Mouse (Mus musculus) layer of hippocampus, postnatal 36 days (tissue): ENCODE data around the gene Togaram2. TPM values are rescaled to one million over a fixed set of nuclear protein-coding genes. Genes with fewer than 3 reads are reported as not detected.

Experiments
- DNase-seq, 2 experiments: peaks; one replicate each; pipeline ENCODE4 v3.0.0; 2022
- total RNA-seq, 2 experiments: library from RNA; stranded (reverse); gene quantifications; 2 replicates each; pipeline ENCODE4 v1.2.3; 2021

The Togaram2 gene
- total RNA-seq, 2 experiments from 2014 or later = 1.0 to 1.6 TPM

DNA sequence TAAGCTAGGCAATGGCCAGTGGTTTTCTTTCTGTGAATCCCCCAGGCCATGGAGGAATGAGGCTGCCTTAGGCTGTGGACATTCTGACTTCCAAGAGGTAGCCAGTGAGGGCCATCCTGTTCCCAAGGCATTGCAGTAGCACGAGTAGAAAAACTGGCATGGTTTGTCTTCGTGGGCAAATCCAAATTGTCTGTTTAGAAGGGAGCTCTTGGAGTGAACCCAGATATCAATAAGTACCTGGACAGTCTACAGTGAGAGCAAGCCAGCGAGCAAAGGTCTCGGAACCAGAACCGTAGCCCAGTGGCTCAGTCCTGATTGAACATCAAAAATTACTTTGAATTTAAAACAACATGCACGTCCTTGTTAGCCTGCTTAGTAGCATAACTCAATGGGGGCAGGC, 10.2 kb downstream of the Togaram2 start:
- DNase-seq = no peak

DNA sequence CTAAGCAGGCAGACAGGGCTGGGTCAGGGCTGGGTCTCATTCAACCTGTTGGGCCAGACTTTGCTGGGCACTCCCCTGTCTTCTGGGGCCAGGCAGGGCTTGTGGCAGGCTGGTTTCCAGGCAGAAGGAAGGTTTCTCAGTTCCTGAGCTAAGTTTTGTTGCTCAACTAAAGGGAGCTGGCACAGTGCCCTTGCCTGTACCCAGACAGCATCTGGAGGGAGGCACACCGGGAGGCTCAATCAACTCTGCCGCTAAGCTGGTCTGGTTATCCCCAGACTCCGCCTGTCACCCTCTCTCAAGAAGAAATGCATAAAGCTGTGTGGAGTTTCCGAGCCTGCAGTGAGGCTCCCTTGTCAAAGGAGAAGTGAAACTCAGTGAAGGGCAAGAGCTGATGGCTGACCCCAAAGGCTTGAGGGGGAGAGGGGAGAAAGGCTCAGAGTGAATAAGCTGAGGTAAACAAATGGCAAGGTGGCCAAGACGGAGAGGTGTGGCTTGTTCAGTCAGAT, 11.1 kb downstream of the Togaram2 start:
- DNase-seq = no peak

DNA sequence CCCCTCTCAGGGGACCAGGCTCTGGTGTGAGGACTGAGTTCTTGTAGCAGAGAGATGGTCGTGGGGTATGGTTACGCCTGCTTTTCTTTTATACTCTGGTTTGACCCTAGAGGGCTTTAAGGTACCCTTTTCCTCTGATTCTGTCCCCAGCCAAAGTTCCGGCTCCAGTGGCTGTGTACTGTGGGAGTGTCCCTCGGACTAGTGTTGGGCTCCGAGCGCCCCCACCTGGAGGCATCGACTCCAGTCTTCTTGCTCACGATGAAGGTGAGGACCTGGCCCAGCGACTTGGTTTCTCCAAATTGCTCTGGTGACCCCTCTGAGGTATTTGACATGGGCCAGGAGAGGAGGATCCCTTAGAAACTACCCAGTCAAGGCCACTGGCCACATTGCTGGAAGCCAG, 14.4 kb downstream of the Togaram2 start:
- no peak for DNase-seq

DNA sequence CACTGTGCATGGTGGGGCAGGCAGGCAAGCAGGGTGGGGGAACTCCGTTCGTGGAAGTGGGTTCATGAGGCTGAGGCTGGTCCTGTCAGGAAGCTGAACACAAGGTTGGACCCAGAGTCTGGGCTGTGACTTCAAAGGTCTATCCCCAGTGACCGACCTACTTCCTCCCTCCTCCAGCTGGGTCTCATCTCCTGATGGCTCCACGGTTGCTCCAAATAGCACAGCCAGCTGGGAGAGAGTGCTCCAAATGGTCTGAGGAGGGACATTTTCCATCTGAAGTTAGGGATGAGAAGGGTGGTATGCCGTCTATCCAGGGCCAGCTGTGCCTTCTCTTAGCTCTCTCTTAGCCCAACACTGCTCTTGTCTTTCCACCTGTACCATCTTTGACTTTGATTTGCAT, 16.8 kb downstream of the Togaram2 start:
- DNase-seq = no peak

DNA sequence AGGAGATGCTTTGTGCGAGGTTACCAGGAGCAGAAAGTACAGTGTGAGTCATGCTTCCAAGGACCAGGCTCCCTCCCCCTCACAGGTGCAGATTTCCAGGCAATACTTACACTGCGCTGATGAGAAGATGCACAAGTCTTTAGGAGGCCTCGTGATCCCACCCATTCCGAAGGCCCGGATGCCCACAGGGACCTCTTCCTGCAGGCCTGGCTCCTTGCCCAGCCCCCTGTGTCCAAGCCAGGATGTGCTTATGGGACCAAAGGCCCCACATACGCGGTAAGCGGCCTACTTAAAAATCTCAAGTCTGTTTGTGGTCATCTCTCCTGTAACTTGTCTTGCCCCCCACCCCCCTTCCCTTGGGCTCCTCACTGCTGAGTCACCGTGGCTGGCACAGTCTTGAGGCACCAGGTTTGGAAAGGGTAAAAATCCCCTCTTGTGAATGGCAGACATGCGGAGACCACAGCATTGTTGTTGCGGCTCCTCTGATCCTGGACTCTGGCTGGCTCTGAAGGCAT, 18.4 kb downstream of the Togaram2 start:
- DNase-seq = no peak

DNA sequence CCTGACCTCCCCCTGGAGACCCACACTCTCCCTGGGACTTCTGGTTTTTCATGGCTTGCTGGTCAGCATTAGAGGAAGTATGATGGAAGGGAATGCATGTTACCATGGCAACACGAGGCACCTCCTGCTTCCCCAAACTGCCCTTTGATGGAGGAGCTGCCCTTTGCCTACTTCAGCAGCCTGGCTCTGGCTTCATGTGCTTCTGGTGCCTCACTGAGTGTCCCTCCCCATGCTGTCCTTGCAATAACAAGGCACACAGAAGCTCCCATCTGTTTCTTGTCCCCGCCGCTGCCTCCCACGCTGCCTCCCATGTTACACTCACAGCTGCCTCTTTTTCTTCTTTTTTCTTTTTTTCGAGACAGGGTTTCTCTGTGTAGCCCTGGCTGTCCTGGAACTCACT, 20.3 kb downstream of the Togaram2 start:
- peak; percentile 44 to 50 for DNase-seq

DNA sequence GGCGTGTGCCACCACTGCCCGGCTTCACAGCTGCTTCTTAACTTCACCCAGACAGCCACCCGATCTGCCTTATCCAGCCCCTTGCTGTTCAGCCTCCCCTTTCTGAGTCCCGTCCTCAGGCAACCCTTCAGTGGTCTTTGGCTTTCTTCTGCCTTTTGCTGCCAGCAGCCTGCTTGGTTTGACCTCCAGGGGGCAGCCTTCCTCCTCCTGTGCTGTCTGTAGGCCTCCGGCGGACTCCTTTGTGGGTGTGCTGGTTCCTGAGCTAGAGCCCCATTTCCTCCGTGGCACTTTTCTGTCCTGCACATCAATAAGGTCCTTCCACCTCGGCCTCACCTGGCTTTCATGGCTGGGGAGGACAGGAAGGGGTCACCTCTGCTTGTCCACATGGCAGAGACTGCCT, 20.7 kb downstream of the Togaram2 start:
- DNase-seq = no peak

DNA sequence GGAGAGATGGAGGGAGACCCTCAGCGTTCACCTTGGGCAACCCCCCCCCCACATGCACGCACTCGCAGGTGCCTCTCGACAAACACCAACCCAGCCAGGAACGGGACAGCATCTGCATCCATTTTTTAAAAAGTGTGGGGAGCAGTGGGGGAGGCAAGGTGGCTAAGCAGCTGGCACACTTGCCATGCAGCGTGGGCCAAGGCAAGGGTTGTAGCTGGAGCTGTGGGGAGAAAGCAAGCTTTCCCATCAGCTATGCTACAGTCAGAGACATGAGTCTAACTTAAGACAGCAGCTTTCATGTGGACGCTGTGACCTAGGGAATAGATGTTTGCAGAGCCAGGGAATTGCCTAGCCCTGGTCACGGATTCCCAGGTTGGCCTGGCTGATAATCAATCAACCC, 22.1 kb downstream of the Togaram2 start:
- no peak for DNase-seq

DNA sequence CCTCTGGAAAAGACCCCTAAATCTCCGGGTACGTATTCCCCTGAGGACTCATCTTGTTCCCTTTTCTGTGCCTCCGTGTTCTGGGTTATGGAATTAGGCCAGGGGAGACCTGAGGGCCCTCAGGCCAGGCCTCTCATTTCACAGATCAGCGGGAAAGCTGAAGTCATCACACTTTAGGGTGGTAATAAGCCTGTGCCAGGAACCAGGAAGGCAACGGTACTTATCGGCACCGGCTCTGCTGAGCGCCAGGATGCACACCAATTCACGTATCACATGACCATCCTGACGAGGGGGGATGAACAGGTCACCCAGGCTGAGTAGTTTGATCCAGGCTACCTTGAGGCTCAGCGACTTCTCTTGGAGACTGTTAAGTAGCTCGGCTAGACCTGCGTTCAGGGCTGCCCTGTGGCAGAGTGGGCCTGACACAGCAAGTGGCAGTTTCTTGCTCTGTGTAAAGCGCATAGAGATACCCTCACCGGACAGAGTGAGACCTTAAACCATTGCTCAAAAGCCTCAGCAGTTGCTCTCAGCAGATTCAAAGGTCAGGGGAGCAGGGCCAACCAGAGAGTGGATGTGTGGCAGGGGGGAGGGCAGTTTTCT, 22.8 kb downstream of the Togaram2 start:
- DNase-seq = no peak

DNA sequence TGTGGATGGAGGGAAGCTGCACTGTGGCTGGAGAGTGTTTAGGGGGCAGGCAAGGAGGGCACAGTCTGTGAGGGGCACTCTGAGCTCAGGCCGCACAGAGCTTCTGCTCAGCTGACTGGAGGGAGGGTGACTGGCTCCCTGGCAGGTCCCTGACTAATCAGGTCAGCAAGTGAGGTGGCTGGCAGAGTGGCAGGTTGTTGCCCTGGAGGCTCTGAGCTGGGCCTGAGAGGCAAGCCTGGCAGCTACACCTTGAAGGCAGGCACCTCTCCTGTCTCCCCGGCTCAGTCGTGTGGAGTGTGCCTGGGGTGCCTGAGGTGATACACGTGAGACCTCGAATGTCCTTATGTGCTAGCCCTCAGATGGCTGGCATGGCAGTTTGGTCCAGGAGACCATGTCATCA, 23.3 kb downstream of the Togaram2 start:
- DNase-seq = no peak

DNA sequence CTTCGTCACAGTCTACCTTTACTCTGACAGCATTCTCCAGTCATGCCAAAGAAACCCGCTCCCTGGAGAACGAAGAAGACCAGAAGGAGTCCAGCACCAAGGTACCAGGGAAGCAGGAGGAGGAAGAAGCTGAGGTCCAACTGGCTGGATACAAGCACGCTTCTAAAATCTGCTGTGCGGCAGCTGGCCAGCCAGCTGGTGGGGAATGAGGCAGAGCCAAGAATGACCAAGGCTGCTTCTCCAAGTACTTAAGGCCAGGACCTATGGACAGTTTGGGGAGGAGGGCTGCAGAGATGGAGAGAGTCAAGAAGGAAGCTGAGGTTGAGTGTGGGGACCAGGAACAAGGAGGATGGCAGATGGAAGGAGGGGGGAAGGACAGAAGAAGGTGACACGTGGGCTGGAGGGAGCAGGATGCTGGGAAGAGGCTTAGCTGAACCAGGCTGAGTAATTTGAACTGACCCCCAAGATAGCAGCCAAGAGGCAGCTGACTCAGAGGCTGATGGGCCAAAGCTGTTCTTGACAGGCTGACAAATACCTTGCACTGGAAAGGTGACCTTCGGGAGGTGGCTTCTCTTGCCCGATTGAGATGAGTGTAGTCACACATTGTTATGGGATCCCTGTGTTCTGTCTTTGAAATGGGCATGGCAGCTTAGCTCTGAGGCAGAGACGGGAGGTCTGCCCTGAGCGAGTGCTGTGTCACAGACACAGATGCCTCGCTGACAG, 25.0 kb downstream of the Togaram2 start:
- DNase-seq = no peak

DNA sequence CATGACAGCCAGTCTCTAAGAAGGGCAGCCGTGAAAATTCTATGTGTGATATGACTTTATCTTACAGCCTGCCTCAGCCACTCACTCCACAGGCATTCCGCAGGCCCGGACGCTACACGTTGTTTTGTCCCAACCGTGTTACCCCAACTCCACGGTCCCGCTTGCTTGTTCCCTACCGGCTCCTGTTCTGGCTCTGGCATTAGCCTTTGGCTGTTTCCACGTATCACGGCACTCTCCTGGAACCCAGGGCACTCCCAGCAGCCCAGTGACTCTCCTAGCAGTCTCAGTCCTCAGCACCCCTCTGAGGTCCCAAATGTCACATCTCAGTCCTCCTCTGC, 25.5 kb downstream of the Togaram2 start:
- no peak for DNase-seq

DNA sequence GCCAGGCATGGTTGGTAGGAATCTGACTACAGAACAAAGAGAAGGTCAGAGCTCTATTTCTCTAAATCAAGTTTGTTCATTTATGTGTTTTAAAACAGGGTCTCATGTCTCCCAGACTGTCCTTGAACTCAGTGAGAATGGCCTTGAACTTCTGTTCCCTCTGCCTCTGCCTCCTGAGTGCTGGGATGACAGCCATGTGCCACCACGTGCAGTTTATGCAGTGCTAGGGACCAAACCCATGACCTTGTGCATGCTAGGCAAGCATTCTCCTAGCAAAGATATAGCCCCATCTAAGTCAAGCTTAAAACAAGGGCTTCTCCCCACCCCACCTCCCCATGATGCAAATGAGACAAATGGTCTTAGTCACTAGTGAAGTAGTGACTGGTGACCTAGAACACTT, 32.1 kb downstream of the Togaram2 start:
- no peak for DNase-seq

DNA sequence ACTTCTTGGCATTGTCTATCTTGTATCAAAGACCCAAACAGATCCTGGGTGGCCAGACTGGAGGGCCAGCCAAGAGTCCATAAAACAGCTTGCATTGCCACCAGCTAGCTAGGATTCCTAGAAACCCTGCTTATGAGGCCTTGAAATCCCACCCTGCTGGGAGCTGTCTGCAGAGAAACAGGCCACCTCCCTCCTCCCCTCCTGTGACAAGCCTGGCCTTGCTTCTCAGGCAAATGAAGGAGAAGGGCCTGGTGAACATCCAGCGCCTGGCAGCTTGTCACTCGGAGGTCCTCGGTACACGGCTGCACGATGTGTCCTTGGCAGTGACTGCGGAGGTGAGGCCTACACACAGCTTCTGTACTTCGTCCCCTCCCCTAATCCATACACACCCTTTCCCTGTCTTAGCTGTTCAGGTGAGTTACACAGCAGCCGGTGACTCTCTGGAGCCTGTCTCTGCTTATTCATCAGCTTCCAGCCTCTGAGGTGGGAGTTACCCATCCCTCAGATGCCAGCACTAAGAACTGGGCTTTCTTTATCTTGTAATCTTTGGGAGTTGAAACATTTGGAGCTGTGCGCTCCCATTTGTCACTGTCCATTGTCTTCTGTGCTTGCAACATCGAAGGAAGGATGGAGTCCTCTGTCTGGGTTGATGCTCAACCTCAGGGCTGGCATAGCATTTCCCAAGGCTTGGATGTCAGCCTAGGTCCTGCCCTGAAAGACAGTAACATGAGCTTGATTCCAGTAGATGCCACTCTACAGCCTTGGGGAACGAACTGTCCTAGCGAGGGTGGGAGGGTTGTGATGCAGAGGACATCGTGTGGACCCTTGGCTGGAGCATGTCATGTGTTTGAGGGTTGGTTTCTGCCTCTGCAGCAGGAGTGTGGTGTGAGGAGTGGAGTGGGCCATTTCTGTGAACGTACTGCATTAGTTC, 32.8 kb downstream of the Togaram2 start:
- DNase-seq = no peak

DNA sequence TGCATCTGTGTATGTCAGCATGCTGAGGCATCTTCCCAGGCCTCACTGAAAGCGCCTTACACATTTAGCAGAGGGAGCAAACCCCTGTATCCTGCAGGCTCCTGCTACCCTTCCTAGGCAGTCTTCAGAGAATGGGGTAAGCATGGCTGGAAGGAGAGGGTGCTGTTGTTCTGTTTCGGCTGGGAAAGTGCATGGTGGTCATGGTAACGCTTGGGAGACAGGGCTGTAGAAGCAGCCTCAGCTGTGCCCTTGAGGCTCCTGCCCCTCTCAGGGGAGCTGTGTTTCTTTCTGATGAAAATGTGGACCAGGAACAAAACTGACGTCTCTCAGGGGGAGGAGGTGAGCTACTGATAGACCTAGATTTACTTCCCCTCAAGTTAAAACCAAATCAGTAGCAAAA, 34.7 kb downstream of the Togaram2 start:
- DNase-seq = no peak

DNA sequence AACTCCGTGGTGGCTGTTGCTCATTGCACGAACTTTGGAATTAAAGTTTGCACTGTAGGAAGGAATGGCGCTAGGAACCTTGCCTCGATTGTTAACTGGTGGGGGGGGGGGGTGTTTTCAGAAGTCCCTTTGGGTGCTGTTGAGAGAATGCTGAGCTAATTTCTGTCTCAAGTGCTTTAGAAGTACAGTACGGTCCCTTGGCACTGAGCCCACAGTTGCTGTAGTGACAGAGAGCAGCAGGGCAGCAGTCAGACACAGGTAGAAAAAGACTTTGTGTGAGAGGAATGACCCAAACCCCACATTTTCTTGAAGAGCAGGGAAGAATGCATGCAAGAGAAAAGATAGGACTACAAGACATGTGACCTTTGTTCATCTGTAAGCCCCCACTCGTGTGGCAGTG, 39.2 kb downstream of the Togaram2 start:
- DNase-seq = no peak

DNA sequence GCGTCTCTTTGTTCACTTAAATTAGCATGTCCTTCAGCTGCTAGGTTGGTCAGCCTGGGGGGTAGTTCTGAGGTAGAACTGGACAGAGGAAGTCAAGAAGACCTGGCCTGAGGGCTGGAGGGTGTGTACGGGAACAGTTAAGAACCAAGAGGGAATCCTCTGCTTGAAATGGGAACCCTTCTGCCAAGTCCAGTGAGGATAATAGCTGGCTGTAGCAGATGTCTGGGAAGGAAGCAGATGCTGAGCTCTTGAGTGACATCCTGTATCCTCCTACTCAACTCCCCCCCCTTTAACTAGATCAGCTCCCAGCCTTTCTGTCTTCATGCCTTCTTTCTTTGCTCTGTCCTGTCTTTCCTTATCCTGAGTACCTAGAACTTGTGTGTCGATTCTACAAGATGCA, 42.0 kb downstream of the Togaram2 start:
- peak; percentile 37 to 62 for DNase-seq

DNA sequence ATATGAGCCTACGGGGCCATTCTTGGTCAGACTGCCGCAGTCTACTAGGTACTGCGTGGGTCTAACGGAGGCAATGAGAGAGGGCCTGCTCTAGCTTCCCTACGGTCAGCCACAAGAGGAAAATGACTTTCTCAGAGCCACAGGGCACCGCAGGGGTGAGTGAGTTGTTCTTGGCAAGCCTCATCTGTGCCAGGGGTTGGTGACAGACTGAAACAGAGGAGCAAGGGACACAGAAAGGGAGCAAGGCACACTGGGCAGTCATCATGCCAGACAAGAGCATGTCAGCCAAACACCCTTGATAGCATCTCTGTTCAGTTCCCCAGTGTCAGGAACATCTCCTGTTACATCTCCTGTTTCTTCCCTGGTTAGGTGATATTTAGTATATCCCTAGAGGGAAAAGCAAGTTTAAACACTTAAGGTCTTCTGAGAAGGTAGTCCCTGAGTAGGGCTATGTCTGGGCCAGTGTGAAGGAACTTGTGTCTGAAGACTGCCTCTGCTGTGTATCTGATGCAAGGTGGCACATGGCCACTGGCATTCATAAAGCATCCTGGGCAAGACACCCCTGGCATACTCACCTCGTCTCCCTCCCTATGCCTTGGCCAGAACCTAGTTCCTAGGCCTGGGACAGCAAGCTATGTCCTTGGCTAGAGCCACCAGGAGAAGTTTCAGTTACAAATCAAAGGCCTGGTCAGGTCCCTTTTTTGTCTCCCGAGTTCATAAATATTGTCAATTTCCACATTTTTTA, 45.0 kb downstream of the Togaram2 start:
- DNase-seq = no peak

DNA sequence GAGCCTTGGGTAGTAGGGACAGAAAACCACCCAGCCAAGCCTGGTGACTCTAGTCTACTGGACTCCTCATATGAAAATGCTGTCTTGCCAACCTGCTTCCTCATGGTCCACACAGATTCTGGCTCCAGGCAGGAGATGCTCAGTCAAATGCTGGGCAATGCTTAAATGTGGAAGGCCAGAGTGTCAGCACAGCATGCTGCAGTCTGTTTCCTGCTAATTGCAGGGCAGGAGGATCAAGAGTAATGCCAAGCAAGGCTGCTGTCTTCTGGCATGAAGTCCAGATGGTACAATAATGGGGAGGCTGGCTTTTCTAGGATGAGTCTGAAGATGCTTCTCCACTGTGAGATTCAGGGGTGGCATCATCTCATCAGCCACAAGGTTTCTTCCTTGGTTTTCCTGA, 47.4 kb downstream of the Togaram2 start:
- DNase-seq = no peak

DNA sequence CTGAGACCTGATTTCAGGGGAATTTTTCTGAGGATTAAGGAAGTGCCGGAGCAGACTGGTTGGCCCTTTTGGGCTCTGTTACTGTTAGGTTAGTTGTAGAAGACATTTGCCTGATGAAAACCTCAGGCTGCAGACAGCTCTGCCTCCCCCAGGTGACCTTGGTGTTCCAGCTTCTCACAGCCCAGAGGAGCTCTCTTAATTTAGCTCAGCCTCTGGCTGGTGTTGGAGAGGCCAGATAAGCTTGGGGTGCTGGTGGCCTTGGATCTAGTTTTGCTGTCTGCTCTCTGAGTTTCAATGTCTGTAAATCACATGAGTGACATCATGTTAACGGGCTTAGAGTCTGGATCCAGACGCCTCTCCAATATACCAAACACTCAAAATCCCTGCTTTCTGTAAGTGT, 48.0 kb downstream of the Togaram2 start:
- no peak for DNase-seq

DNA sequence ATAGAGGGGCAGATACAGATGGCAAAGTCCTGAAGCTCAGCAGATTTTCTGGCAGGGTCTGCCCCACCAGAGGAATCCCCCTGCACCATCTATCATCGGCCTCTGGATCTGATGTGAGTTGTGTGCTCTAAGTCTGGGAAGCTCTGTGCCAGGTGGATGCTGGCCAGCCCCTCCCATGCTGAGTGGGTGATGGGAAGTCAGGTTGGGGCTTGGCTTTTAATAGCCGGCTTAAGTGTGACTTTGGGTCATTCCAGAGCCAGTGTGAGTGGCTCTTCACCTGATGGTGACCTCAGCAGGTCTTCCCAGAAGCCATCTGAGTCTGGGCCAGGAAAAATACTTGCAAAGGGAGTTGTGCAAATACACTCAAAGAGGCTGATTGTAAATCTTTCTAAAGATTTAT, 57.6 kb downstream of the Togaram2 start:
- no peak for DNase-seq

DNA sequence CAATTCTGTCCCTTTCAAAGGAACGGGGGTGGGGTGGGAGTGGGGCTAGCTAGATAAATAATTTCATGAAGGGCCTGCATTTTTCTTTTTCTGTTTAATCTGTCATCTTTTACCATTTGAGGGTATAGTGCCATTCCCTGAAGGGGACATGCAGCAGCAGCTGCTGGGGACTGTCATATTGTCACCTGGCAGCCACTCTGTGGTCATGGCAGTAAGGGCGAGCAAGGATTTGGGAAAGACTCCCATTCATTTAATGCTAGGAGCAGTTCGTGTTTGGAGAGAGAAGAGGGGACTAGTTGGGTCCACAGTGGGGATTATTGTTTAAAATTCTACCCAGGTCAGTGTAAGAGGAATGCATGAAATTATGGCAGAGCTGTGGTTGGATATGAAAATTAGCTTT, 63.4 kb downstream of the Togaram2 start:
- DNase-seq = no peak

DNA sequence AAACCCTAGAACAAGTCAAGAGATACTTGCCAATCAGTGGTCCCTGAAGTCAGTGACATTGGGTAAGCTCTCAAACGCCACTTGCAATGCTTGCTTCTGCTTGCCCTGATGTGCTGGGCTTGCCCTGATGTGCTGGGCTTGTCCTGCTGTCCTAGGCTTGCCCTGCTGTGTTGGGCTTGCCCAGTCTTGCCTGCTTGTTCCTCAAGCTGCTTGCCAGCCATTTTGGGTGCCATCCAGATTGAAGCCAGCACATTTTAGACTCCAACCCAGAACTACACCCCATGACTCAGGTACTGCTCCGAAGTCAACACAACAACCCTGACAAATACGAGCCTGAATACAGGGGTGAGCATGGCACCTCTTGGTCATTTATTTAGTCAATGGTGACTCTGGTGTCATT, 69.1 kb downstream of the Togaram2 start:
- DNase-seq = no peak
